Mouse (Mus musculus): ENCODE measurements around the gene 1700066M21Rik.

The 1700066M21Rik gene

DNA sequence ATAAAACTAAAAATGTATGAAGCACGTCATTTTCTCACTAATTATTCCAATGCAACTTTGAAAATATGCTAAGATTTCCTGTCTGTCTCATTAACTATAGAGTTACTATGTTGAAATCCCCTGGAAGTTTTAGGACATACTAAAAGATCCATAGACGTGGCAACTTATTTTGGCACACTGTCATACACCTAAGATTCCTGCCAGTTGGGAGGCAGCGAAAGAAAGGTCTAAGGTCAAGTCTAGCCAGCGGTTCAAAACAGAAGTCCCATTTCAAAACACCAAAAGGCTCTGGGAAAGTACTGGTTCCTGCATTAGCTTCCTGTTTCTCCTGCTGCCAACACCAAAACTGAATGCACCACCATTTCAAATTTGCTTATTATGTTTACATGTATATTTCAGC, 15.0 kb downstream of the 1700066M21Rik start:
- no peak for DNase-seq (ENCODE audit: low read depth in 2 of 2, low spot score in 2 of 2)

DNA sequence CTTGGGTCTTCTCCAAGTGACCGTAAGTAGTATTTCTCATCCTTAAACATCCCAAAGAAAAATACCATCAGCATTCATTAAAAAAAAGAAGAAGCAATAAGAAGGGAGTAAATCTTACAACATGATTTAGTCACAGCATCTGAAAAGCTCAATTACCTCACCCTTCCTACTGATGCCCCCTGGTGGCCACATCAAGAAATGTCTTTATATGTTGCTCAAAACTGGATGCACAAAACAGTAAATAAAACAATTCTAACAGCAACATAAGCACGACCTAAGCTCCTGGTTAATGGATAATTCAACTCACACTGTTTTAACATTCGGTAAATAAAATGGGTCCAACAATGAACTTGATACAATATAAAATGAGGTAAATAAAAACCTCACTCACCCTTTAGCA, 16.6 kb downstream of the 1700066M21Rik start:
- peak; percentile 26 to 48 for DNase-seq (ENCODE audit: low read depth in 2 of 2, low spot score in 2 of 2)

DNA sequence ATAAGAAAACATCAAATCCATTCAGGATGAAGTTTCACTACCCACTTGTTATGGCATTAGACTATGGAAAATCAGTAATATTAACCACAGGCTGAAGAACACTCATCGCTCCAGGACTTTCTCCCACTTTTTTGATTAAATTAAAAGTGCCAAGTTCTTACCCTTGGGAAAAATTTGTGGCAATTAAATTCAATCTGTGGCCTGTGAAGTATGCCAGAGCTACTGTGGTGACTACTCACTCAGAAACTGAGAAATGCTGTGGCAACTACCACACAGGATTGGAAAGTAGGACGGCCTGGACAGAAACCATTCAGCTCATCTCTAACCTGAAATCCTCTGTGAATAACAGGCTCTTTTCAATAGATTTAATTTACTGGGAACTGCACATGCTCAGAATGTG, 22.9 kb downstream of the 1700066M21Rik start:
- DNase-seq (ENCODE audit: low read depth in 2 of 2, low spot score in 2 of 2): no peak

DNA sequence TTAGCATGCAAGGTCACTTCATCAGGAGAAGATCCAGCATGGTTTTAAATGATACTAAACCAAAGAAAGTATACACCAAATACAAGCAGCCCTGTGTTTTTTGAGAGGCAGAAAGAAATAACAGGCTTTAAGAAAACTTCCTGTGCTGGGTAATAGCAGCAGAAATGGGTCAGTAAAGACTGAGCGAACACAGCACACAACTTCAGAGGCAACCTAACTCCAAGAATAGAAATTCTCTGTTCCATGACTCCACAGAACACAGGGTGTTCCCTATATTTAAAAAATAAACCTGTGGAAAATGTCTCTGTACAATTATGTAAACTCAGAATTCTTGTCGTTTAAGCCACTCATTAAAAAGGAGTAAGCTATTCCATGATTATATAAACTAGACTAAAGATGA, 23.5 kb downstream of the 1700066M21Rik start:
- no peak for DNase-seq (ENCODE audit: low read depth in 2 of 2, low spot score in 2 of 2)

DNA sequence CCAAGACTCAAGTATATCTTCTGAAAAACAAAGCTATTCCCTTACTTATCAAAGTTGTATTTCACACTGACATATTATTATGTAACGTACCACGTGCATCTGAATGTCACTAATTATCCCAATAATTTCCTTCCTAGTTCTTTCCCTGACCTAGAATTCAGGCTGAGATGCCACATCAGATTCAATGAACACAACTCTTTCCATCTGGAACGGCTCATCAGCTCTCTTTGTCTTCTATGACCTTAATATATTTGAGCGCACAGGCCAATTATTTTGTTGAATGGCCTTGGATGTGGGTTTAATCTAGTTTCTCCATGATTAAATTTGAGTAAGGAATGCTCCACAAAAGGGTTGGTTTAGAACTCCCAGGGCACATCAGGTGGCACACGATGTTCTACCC, 24.7 kb downstream of the 1700066M21Rik start:
- no peak for DNase-seq (ENCODE audit: low read depth in 2 of 2, low spot score in 2 of 2)

DNA sequence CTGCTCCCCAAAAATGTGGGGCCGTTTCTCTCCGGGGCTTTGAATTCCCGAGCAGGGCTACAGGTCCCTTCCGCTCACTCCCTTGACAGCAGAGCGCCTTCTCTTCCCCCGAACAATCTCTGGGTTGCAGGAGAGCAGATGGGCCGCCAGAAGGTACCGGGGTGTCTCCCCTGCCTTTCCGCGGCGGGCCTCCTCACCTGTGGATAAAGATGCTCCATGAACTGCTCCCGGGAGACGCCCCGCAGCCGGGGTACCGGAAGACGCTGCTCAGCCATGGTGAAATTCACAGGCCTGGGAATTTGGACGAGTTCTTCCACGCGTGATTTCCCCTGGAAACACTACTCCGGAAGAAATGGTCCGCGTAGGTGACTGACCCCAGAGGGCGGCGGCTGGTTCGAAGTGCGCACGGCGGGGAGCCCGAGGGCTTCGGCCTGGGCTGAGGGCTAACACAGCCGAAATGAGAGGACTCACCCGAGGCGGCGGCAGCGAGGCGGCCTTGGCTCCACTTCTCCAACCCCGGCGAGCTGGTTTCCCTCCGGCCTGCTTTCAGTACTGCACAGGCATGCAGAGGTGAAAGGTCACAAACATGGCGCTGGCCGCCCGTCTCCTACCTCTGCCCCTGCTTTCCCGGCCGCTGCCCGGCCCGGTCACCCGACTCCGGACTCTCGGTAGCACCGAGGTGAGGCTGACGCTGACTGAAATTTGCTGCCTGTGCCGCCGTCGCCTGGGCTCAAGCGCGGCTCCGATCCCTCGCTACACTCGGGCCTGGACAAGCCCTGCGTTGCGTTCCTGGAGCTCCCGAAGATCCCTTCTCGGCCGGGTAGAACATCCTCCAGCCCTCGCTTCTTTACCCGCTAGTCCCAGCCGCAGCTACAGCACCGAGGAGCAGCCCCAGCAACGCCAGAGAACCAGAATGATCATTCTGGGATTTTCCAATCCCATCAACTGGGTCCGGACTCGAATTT, 29.0 kb downstream of the 1700066M21Rik start, which contains the start of the genes Maip1 and Tyw5:
Gene Maip1, plus strand, starts transcription at position 142 of the 965 bp plus-strand sequence.
Gene Tyw5, minus strand, starts transcription at position 915 of the 965 bp plus-strand sequence.
- DNase-seq (ENCODE audit: low read depth in 2 of 2, low spot score in 2 of 2): peak; percentile 73 to 79

DNA sequence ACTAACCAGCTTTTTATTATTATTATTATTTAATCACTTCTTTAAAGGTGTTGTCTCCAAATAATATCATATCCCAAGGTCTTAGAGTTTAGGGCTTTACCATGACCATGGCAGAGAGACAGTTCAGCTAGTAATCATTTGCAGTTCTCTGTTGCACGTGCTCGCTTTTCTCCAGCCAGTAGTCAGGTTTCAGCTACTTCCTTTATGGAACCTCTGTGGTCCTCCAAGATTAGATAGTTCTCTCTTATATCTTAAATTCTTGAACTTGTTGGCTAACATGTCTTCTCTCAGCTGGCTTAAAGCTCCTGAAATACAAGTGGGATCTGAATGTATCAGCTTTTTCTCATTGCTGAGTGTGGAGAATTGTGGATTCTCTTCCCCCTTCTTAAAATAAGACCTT, 31.6 kb downstream of the 1700066M21Rik start:
- DNase-seq (ENCODE audit: low read depth in 2 of 2, low spot score in 2 of 2): no peak

DNA sequence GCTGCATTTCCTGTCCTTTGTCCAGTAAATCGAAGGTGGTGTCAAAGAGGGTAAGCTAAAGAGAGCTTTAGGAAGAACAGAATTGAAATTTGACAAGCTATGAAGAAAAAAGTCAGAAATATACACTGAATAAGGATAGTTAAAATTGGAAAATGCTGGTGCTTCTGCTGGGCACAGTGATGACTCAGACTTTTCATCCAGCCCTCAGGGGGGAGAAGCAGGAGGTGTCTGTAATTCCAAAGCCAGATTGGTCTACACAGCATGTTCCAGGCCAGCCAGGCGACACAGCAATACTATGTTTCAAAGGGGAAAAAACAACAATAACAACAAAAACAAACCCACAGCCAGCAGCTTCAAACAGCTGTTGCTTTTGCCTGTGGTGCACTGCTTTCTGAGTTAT, 36.0 kb downstream of the 1700066M21Rik start:
- no peak for DNase-seq (ENCODE audit: low read depth in 2 of 2, low spot score in 2 of 2)

DNA sequence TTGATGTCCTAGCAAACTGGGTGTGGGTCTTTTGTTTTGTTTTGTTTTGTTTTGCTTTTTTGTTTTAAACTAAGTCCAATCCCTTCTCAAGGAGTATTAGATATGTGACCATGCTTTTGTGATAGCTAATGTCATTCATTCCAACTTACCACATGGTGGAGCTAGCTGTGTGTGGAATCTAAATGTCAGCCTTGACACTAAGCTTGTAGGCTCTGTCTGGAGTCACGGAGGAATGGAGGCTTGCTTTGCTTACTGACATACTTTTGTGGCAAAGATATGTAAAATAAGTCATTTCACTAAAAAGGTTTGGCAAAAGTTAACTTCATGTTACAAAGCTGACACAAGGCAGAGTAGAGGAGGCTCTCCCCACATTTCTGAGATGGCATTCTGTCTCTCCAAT, 46.3 kb downstream of the 1700066M21Rik start:
- no peak for DNase-seq (ENCODE audit: low read depth in 2 of 2, low spot score in 2 of 2)

DNA sequence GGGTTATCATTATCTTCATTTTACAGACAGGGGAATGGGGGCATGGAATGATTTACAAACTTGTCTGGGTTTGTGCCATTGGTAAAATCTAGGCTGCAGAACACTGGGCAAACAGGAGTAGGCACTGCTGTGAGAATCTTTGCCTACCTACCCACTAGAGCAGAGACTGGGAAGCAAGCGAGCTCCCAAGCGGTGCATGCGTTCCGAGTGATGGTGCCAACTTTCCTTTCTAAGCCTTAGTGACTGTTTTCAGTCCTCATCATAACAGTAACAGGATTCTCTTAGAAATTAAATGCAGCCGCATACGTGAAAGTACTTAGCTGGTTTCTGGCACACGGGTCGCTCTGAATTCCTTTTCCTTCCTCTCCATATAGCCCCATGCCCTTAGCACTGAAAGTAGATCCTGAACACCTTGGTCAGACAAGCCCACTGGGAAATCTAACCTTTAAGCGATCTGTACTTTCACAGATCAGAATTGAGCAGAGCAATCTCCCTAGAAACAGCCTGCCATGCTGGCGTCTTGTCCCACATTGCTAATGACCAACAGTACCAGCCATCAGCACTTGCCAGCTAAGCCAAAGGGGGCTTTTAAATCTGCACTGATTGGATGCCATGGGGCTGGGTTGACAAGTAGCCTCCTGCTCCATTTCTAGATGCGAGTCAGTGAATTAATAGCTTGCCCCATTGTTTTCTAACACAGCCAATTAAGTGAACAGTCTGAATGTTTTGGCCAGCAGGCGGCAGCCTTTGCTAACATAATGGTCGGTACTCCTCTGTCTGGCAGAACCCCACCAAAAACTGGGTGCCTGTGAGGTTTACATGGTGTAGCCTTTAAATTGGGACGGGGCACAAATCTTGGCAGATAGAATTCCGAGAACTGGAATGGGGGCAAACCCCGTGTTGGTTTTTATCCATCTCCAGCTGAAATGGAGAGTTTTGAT, 51.2 kb downstream of the 1700066M21Rik start:
- peak; percentile 57 to 77 for DNase-seq (ENCODE audit: low read depth in 2 of 2, low spot score in 2 of 2)

DNA sequence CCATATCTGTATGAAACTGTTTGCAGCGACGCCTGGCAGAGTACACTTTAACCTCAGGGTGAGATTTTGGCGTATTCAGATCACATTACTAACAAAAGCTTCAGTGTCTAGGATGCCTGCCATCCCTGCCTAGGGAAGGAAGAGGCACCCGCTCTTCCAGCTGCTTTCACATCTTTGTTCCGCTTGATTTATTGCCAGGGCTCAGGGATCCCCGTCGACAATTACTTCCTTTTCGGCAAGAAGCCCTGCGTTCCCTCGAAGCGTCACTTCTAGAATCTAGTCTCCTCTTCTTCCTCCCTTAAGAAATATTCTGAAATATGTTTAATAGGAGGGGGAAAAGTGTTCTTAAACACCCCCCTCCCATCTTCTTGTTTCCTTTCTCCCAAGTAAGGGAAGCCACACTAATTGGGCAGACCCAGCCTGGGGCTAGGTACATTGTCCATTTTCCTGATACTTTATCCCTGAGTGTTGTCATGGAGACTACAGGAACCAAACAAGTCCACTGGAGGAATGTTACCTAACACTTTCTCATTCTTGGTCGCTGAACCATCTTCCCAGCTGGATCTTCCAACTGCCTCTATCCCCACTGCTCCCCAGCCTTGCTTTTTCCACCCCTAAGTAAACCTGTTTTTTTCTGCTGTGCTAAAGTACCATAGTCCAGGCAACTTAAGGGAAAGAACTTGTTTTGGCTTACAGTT, 52.5 kb downstream of the 1700066M21Rik start:
- no peak for DNase-seq (ENCODE audit: low read depth in 2 of 2, low spot score in 2 of 2)

DNA sequence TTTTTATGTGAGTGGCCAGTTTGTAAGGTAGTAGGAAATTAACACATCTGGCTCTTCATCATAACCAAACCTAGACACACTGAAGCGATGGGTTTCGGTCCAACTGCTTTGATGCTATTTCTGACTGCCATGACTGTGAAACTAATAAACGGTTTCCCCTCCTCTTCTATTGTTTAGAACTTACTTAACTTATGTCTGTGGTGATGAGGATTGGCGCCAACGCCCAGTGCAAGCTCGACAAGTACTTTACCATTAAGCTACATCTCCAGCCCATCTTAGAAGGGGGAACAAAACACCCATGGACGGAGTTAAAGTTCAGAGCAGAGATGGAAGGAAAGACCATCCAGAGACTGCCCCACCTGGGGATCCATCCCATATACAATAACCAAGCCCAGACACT, 55.7 kb downstream of the 1700066M21Rik start:
- no peak for DNase-seq (ENCODE audit: low read depth in 2 of 2, low spot score in 2 of 2)

All from CD8-positive naive resting alpha-beta T cell, adult 2 months (primary cell).